Mouse (Mus musculus) urinary bladder, postnatal 14 days (tissue): ENCODE measurements around the gene Sgpp1.
"Not testable (repeated sequence)": the region's sequence is repeated elsewhere in the genome, so short reads cannot be mapped to it uniquely, and the experiment has no call there.

Source experiments
- DNase-seq: peaks from one replicate; pipeline ENCODE4 v3.0.0; 2021; ENCODE audit warnings: low spot score

Gene Sgpp1

GRCm38 (mm10) chr12:75687314-75687713 lies 48.2 kb downstream of the Sgpp1 start:
- no peak for DNase-seq

- DNase-seq: not testable (repeated sequence)
Measured at GRCm38 (mm10) chr12:75684026-75684425, 51.5 kb downstream of the Sgpp1 start.

GRCm38 (mm10) chr12:75683598-75683997 lies 51.9 kb downstream of the Sgpp1 start:
- DNase-seq: no peak

- DNase-seq: no peak
Measured at GRCm38 (mm10) chr12:75682842-75683241, 52.7 kb downstream of the Sgpp1 start.

GRCm38 (mm10) chr12:75681101-75681500 lies 54.4 kb downstream of the Sgpp1 start:
- DNase-seq: no peak

- no peak for DNase-seq
Measured at GRCm38 (mm10) chr12:75678393-75678792, 57.1 kb downstream of the Sgpp1 start.

- no peak for DNase-seq
Measured at GRCm38 (mm10) chr12:75672630-75673029, 62.9 kb downstream of the Sgpp1 start.

GRCm38 (mm10) chr12:75671759-75672315 lies 63.7 kb downstream of the Sgpp1 start:
- peak; percentile 54 for DNase-seq

GRCm38 (mm10) chr12:75670611-75671010 lies 64.9 kb downstream of the Sgpp1 start:
- DNase-seq: no peak

- peak; percentile 99 for DNase-seq
Measured at GRCm38 (mm10) chr12:75669258-75670106, 66.0 kb downstream of the Sgpp1 start, which contains the start of gene Wdr89. Gene Wdr89 (minus strand): TSS chr12:75669537.

GRCm38 (mm10) chr12:75668916-75669257 lies 66.6 kb downstream of the Sgpp1 start:
- no peak for DNase-seq

- no peak for DNase-seq
Measured at GRCm38 (mm10) chr12:75668221-75668620, 67.3 kb downstream of the Sgpp1 start.

- no peak for DNase-seq
Measured at GRCm38 (mm10) chr12:75666939-75667338, 68.6 kb downstream of the Sgpp1 start.

- no peak for DNase-seq
Measured at GRCm38 (mm10) chr12:75664516-75664810, 71.1 kb downstream of the Sgpp1 start.
